Mouse (Mus musculus) liver, embryonic 12.5 days (tissue): Measurements from ENCODE around the gene Cldn14. TPM values are rescaled to one million over a fixed set of nuclear protein-coding genes. Genes with fewer than 3 reads are reported as not detected.

Experiments used
- polyA plus RNA-seq: library from polyadenylated mRNA; unstranded; fragments of >200 nt; fragmentation: Nextera tagmentation; extraction: Ambion mirVana; gene quantifications from 2 replicates; pipeline ENCODE4 v1.2.1, GENCODE M21; 2016

Cldn14 gene
- polyA plus RNA-seq, 1 experiment from 2014 or later, result 0.19 TPM

Other genes starting within 250 kb of the Cldn14 start
- gene Morc3, start 176.7 kb downstream of the Cldn14 start, polyA plus RNA-seq, result 22.6 and 26.3 TPM in 2 replicates
- gene Chaf1b, start 124.9 kb downstream of the Cldn14 start, polyA plus RNA-seq, result 66.9 and 71.2 TPM in 2 replicates
- not detected in 2 replicates for gene Sim2, start 76.1 kb upstream of the Cldn14 start, polyA plus RNA-seq